Mouse (Mus musculus) liver, embryonic 11.5 days (tissue): ENCODE results near the gene Gm28043. TPM values are rescaled to one million over a fixed set of nuclear protein-coding genes. Genes with fewer than 3 reads are reported as not detected.

Source experiments
- ATAC-seq: fragments of 200-750 bp; cut with Nextera tagmentation; replicated peaks from 2 replicates; pipeline ENCODE4 v1.8.0; 2017; ENCODE audit warnings: moderate number of reproducible peaks, mild to moderate bottlenecking, moderate TSS enrichment, moderate library complexity; ENCODE audit not compliant: low FRiP score
- DNase-seq: peaks from one replicate; pipeline ENCODE4 v3.0.0-alpha.2; 2017; ENCODE audit warnings: low spot score
- H3K27ac ChIP-seq: fragments of 300-500 bp; sonication (generic); 2 replicates; pipeline ENCODE4 v1.5.1; 2014; ENCODE audit warnings: mild to moderate bottlenecking, low read depth, low read length, control low read depth
- H3K27me3 ChIP-seq: fragments of 300-500 bp; sonication (generic); replicated peaks from 2 replicates; pipeline ENCODE4 v1.6.1; 2014; ENCODE audit warnings: low read length, mixed read lengths; ENCODE audit not compliant: control insufficient read depth, insufficient read depth
- H3K36me3 ChIP-seq: fragments of 300-500 bp; sonication (generic); 2 replicates; pipeline ENCODE4 v1.6.1; 2014; ENCODE audit warnings: mild to moderate bottlenecking, low read length, moderate library complexity, mixed read lengths; ENCODE audit not compliant: control insufficient read depth, insufficient read depth
- H3K4me1 ChIP-seq: fragments of 300-500 bp; sonication (generic); replicated peaks from 2 replicates; pipeline ENCODE4 v1.6.1; 2014; ENCODE audit warnings: low read length, mixed read lengths; ENCODE audit not compliant: control insufficient read depth, insufficient read depth
- H3K4me2 ChIP-seq: fragments of 300-500 bp; sonication (generic); 2 replicates; pipeline ENCODE4 v1.6.1; 2014; ENCODE audit warnings: mild to moderate bottlenecking, control low read depth, moderate library complexity
- H3K4me3 ChIP-seq: fragments of 300-500 bp; sonication (generic); 2 replicates; pipeline ENCODE4 v1.5.1; 2014; ENCODE audit warnings: low read depth, low read length, control low read depth
- H3K9ac ChIP-seq: fragments of 300-500 bp; sonication (generic); 2 replicates; pipeline ENCODE4 v1.6.1; 2014; ENCODE audit warnings: low read depth, low read length, control low read depth
- H3K9me3 ChIP-seq: fragments of 300-500 bp; sonication (generic); 2 replicates; pipeline ENCODE4 v1.6.1; 2016; ENCODE audit warnings: low read length, inconsistent platforms, mixed read lengths; ENCODE audit not compliant: control insufficient read depth
- WGBS: fragments of 180-500 bp; shearing (Covaris S2); extraction: QIAGEN DNeasy Blood & Tissue Kit; methylation state at CpG from one replicate; pipeline ENCODE4 v1.1.7; 2014; 5-methylcytosine and 5-hydroxymethylcytosine counted together
- polyA plus RNA-seq: library from polyadenylated mRNA; unstranded; fragments of >200 nt; fragmentation: Nextera tagmentation; extraction: Ambion mirVana; gene quantifications from 2 replicates; pipeline ENCODE4 v1.2.1, GENCODE M21; 2014

The Gm28043 gene
- polyA plus RNA-seq, 1 experiment from 2014 or later = 2.6 TPM

GRCm38 (mm10) chr17:29660762-29661391 lies 46.2 kb downstream of the Gm28043 start:
- no peak for DNase-seq
- Histone ChIP-seq H3K9ac (peak overlapping the region; percentile 97), H3K27me3 (no peaks in the 10 kb centered on the region), H3K36me3 (peaks cover 11% of the 10 kb centered on the region), H3K9me3 (no peaks in the 10 kb centered on the region), H3K4me1 (peaks cover 15% of the 10 kb centered on the region), H3K4me3 (peak overlapping the region; percentile 99), H3K27ac (peak overlapping the region; percentile 97), H3K4me2 (peak overlapping the region; percentile 95)
- WGBS = under 1% methylated on average over 41 of the region's 41 CpGs
- peak; percentile 62 for ATAC-seq

GRCm38 (mm10) chr17:29662145-29662544 lies 47.5 kb downstream of the Gm28043 start:
- Histone ChIP-seq H3K36me3 (peaks cover 11% of the 10 kb centered on the region), H3K9me3 (no peaks in the 10 kb centered on the region), H3K27ac (no peak overlapping the region), H3K9ac (no peak overlapping the region), H3K4me2 (peak overlapping the region; percentile 95), H3K4me3 (no peak overlapping the region), H3K4me1 (peaks cover 15% of the 10 kb centered on the region), H3K27me3 (no peaks in the 10 kb centered on the region)
- DNase-seq (no peak), ATAC-seq (no peak)
- WGBS = 92% methylated on average over 5 of the region's 6 CpGs

GRCm38 (mm10) chr17:29668051-29668986 lies 53.6 kb downstream of the Gm28043 start:
- WGBS = 88% methylated on average over 10 of the region's 10 CpGs
- ATAC-seq (no peak), DNase-seq (no peak)
- H3K27me3 ChIP-seq = no peaks in the 10 kb centered on the region
- H3K4me1 ChIP-seq = peaks cover 18% of the 10 kb centered on the region
- peaks cover 18% of the 10 kb centered on the region for H3K36me3 ChIP-seq
- H3K9me3 ChIP-seq = no peaks in the 10 kb centered on the region
- H3K4me2 ChIP-seq = no peak overlapping the region
- no peak overlapping the region for H3K9ac ChIP-seq
- no peak overlapping the region for H3K27ac ChIP-seq
- no peak overlapping the region for H3K4me3 ChIP-seq

- H3K4me2 ChIP-seq = no peak overlapping the region
- WGBS = 74% methylated on average over 4 of the region's 4 CpGs
- no peak for DNase-seq
Measured at GRCm38 (mm10) chr17:29669030-29669429, 54.4 kb downstream of the Gm28043 start.

GRCm38 (mm10) chr17:29669936-29670335 lies 55.3 kb downstream of the Gm28043 start:
- H3K27ac ChIP-seq = no peak overlapping the region; the same call in 1 of the 2 replicates
- ATAC-seq (peak; percentile 89), DNase-seq (no peak)

More at GRCm38 (mm10) chr17:29669030-29669429, 54.4 kb downstream of the Gm28043 start:
- Histone ChIP-seq H3K27me3 (no peaks in the 10 kb centered on the region), H3K9me3 (no peaks in the 10 kb centered on the region), H3K4me3 (no peak overlapping the region), H3K9ac (no peak overlapping the region), H3K36me3 (peaks cover 21% of the 10 kb centered on the region), H3K4me1 (peaks cover 18% of the 10 kb centered on the region), H3K27ac (no peak overlapping the region)
- ATAC-seq = 0 out of 2 replicates have a peak, but pooled peaks have one; percentile 56

GRCm38 (mm10) chr17:29671021-29671420 lies 56.3 kb downstream of the Gm28043 start:
- H3K4me2 ChIP-seq = no peak overlapping the region
- peaks cover 19% of the 10 kb centered on the region for H3K36me3 ChIP-seq
- no peaks in the 10 kb centered on the region for H3K27me3 ChIP-seq
- peaks cover 18% of the 10 kb centered on the region for H3K4me1 ChIP-seq
- H3K9me3 ChIP-seq = no peaks in the 10 kb centered on the region
- DNase-seq (no peak), ATAC-seq (no peak)
- H3K27ac ChIP-seq = no peak overlapping the region
- no peak overlapping the region for H3K9ac ChIP-seq
- WGBS = 96% methylated on average over 2 of the region's 2 CpGs
- no peak overlapping the region for H3K4me3 ChIP-seq

More at GRCm38 (mm10) chr17:29669936-29670335, 55.3 kb downstream of the Gm28043 start:
- Histone ChIP-seq H3K4me3 (no peak overlapping the region), H3K27me3 (no peaks in the 10 kb centered on the region), H3K9me3 (no peaks in the 10 kb centered on the region), H3K9ac (no peak overlapping the region), H3K4me2 (no peak overlapping the region), H3K4me1 (peaks cover 18% of the 10 kb centered on the region), H3K36me3 (peaks cover 16% of the 10 kb centered on the region)

- H3K9me3 ChIP-seq = no peaks in the 10 kb centered on the region
- no peaks in the 10 kb centered on the region for H3K27me3 ChIP-seq
- no peak for ATAC-seq
- H3K4me3 ChIP-seq = no peak overlapping the region
- WGBS = 84% methylated on average over 4 of the region's 4 CpGs
- no peak for DNase-seq
- H3K4me1 ChIP-seq = peaks cover 17% of the 10 kb centered on the region
- H3K27ac ChIP-seq = no peak overlapping the region
- H3K9ac ChIP-seq = no peak overlapping the region
- no peak overlapping the region for H3K4me2 ChIP-seq
- peaks cover 36% of the 10 kb centered on the region for H3K36me3 ChIP-seq
Measured at GRCm38 (mm10) chr17:29673325-29673724, 58.6 kb downstream of the Gm28043 start.

GRCm38 (mm10) chr17:29678526-29678925 lies 63.9 kb downstream of the Gm28043 start:
- H3K4me2 ChIP-seq = no peak overlapping the region
- 0 out of 2 replicates have a peak, but pooled peaks cover 4% of the 10 kb centered on the region for H3K4me1 ChIP-seq
- H3K36me3 ChIP-seq = peaks cover 47% of the 10 kb centered on the region
- H3K27me3 ChIP-seq = no peaks in the 10 kb centered on the region
- DNase-seq (no peak), ATAC-seq (no peak)
- H3K9ac ChIP-seq = no peak overlapping the region
- H3K9me3 ChIP-seq = no peaks in the 10 kb centered on the region
- no peak overlapping the region for H3K27ac ChIP-seq
- no peak overlapping the region for H3K4me3 ChIP-seq
- 88% methylated on average over 8 of the region's 8 CpGs for WGBS
